Comparison of ENCODE assay signal across 9 mouse cellular contexts in the genomic region with DNA sequence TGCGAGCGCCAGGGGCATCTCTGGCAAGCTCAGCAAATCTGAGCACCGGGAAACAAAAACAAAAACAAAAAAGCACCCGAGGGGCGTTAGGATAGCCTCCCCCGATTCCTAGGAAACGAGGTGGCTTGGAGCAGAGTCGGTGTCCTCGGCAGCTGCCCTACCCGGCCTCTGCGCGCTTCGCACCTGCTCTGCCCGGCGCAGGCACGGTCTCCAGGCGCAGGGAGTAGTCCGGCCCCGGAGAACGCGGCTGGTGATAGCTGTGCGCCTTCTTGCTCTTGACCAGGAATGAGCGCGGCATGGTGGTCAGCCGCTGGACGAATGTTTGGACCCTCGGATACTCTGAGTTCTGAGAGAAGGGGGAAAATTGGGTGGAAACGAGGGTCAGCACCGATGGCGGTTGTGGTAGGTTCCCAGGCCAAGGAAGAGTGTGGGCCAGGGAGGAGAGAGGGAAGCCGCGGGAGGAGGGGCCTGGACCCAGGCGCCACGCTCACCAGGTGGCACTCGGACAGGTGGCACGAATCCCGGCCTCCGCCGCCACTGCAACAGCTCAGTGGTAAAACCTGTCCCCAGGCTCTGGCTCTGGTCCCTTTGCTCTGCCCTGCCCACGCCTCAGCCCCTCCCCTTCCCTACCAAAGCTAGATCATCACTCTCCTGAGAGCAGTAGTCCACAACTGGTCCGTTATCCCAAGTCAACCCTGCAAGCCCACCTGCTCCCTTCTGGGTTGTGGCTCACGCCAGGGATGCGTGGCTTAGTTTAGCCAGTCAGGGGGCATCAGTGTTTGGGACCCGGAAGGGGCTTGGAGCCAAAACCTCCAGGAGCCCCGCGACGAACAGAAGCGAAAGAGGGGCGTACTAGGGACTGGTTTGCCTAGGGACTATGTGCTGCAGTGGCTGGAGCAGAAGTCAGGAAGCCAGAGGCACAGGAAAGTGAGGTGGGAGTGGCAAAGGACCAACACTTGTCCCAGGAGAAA. TPM values are rescaled to one million over a fixed set of nuclear protein-coding genes. Genes with fewer than 3 reads are reported as not detected.
A peak's percentile ranks its signal among the peaks of the same experiment; 100 is the strongest.
DNase-seq lines count a peak whose midpoint lies in the region; ATAC-seq lines count a peak whose summit lies in the region.
"Had no signal": no experiment of that assay in that cellular context is flagged by ENCODE, and none has a peak within 500 bp of the region (broad histone marks: within the 10 kb centered on the region; RNA-seq: fewer than 3 reads in every experiment).

No protein-coding gene starts in this region.

- DNase-seq in heart, adult 11 months = peak; percentile 74
- DNase-seq in heart, postnatal 25 days (ENCODE audit: low spot score) = no peak
- peak; percentile 47 for DNase-seq in Muller cell, postnatal 12 days (ENCODE audit: inconsistent ontology term)
- DNase-seq in kidney, postnatal 10 days = peak; percentile 15
- DNase-seq in thymus, postnatal 14 days = peak; percentile 64

- intact Hi-C loops in heart, postnatal 25 days (cut with DNase I) = loop anchor here (5.0 kb wide), 1 partner anchor 1262 kb away; no protein-coding TSS in a partner anchor

- peak; percentile 20 for ATAC-seq in granulocyte monocyte progenitor cell, adult 5-6 weeks (replicated peaks; ENCODE audit: poor library complexity, severe bottlenecking)
- peak; percentile 30 for ATAC-seq in megakaryocyte progenitor cell, adult 5-6 weeks (replicated peaks; ENCODE audit: poor library complexity)
- no peak for ATAC-seq in activated CD4-positive, CD25-positive, alpha-beta regulatory T cell, adult 4 months

RNA-seq across cellular contexts. Expression of gene Gfi1, which starts 2.0 kb away (rescaled TPM):
- total RNA-seq in heart, postnatal 25 days (2021) = not detected
- total RNA-seq in granulocyte monocyte progenitor cell, adult 5-6 weeks (2014; fragmentation: Nextera tagmentation) = 42.2 and 60.6 TPM in 2 replicates
- total RNA-seq in granulocyte monocyte progenitor cell, adult 5-6 weeks (2017) = 53.9 and 54.4 TPM in 2 replicates
- total RNA-seq in megakaryocyte progenitor cell, adult 5-6 weeks (2015) = 45.2 and 47.9 TPM in 2 replicates
- 57.9 and 61.6 TPM in 2 replicates for total RNA-seq in megakaryocyte progenitor cell, adult 5-6 weeks (2017)
- polyA plus RNA-seq in activated CD4-positive, CD25-positive, alpha-beta regulatory T cell, adult 4 months (2017; shearing (Covaris generic)) = 1 to 10 TPM; 2.6 to 3.1 TPM
- total RNA-seq: MEL had no signal

Comparison
In these comparisons a context has a peak if more than half of its experiments do, and no peak if none do; other contexts are left out.
1. RNA of gene Gfi1, which starts 2.0 kb away (total RNA-seq): 45.2 to 61.6 TPM in megakaryocyte progenitor cell, adult 5-6 weeks and 42.2 to 60.6 TPM in granulocyte monocyte progenitor cell, adult 5-6 weeks; not detected in heart, postnatal 25 days; every median in the first group is over 10 times any median in the second.